Mouse (Mus musculus): ENCODE results near the gene Ptgdr2.
A peak's percentile ranks its signal among the peaks of the same experiment; 100 is the strongest.

Gene Ptgdr2

DNA sequence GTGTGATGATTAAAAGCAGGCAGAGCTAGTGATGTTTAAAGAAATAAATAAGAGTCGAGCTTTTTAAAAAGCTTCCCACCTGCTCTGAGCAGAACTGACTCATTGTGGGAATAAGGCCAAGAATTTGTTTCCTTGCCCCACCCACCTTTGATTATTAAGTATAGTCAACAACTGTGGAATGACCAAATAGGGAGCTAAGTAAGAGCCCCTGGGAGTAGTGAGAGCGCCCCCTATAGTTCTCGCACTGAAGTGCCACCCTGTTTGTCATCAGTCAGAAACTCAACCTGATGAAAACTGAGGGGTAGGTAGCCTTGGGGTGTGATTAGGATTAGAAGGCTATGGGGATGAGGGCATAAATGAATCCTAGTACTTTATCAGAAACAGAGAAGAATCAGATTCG is 39.4 kb downstream of the Ptgdr2 start:
- DNase-seq (ENCODE audit: low spot score) = no peak

DNA sequence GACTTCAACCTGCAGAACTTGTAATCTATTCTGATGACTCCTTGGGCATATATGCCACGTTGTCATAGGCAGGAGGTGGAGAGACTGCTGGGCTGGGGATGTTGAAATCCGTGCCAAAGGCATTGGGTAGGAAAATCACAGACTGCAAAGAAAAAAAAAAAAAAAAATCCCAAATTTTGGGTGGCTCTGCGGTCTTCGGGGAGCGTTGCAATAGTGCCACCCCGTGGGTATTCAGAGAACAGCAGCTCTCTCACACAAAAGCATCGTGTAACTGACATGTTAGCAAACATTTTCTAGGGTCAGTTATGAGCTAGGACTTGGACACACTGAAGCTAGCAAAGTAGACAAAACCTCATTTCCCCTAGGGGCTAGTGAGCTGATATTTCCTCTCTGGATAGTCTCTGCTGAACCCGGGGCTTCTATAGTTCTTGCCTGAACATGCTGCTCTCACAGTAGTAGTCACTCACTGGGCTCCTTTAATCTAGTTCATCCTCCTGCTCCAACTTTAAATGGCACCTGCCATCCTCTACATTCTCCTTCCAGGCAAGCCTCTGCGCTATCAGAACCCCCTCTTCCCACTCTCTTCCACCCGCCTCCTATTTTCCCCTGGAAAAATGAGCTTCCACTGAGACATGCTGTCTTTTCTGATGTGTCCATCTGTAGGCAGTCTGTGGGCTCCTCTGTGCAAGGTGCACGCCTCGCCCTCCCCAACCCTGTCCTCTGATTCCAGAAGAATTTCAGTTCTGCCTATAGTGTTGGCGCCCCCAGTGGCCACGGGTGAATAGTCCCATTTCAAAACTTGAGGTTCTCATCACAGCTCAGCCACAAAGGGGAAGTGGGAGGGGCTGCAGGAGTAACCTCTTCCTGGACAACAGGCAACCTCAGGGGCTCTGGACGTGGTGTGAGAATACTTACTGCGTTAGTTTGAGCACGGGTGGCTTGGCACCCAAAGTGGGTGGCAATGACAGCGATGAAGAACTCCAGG is 42.5 kb downstream of the Ptgdr2 start:
- DNase-seq (ENCODE audit: low spot score) = peak; percentile 68

DNA sequence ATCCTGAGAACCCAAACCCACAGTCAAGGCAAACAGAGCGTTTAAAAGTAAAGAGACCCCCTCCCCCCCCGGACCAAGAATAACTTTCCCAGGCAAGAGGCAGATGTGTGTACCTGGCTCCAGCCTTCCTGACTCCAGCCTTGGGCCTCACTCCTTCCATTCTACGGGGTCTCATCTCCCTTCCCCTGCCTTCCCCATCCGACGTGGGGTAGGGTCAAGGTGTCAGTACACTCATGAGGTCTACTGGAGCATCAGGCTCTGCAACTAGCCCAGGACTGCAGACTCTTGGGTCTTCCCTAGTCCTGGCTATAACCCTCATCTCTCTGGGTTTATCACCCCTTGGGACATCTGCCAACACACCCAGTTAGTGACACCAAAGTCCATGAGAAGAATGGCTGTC is 43.2 kb downstream of the Ptgdr2 start:
- DNase-seq (ENCODE audit: low spot score) = no peak

DNA sequence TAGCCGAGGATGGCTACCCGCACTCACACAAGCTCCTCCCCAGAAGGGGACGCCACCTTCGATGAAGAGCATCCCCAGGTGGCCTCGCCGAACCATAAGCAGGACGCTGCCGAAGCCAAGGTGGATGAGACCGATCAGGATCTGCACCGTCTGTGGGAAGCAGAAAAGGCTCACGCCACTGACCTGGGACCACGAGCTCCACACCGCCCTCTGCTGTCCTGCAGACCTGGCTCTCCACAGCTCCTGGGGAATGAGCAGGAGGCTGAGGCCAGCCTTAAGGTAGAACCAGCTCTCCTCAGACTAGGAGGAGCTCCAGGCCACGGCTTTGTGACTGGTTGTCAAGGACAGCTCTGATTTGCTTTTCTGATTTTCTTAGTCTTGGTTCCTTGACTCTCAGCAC is 46.2 kb downstream of the Ptgdr2 start:
- DNase-seq (ENCODE audit: low spot score) = no peak

DNA sequence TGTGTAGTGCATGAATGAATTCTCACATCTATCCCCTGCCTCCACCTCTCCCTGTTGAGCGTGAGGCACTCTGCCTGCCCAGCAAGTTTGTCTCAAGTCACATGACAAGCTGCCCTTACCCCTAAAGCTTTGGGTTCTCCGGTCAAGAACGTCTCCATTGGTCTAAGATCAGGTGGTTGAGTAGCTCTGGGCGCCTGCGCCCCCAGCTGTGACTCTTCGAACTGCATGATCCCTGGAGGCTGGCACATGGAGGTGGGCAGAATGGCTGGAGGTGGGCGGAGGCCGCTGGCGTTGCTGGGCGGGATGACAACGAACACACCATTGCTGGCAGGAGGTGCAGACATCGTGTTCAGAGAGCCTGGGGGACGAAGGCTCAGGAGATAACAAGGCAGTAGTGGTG is 47.6 kb downstream of the Ptgdr2 start:
- DNase-seq (ENCODE audit: low spot score) = no peak

DNA sequence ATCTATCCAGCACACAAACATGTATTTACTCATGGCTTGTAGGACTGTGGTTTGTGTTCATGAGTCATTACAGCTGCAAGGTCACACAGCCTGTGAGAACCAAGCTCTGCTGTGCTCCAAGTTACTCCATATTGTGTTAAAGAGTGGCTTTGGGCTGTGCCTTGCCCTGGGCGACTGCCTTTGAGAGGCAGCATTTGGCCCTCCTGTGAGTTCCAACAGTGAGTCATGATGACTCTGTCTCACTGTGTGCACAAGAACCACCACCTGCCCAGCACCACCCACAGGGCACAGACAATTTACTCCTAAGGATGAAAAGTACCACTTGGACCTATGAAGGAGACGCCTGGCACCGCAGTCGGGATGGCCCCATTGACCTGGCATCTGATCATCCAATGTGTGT is 48.9 kb downstream of the Ptgdr2 start:
- DNase-seq (ENCODE audit: low spot score) = no peak

DNA sequence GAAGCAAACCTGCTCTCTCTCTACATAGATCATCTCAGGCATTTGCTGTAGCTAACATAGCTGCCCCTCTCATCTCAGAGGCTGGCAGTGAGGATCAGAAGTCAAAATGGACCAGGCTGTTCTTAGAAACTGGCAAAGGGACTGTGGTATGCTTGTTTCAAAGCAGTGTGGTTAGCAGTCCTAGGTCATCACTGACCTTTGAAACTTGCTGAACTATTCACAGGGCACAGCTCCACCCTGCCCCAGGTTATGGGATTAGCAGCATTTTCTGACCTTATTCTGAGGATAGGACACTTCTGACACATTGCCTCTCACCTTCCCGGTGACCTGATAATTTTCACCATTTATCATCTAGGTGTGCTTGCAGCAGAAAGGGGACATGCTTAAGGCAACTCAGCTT is 51.6 kb downstream of the Ptgdr2 start:
- DNase-seq (ENCODE audit: low spot score) = no peak

DNA sequence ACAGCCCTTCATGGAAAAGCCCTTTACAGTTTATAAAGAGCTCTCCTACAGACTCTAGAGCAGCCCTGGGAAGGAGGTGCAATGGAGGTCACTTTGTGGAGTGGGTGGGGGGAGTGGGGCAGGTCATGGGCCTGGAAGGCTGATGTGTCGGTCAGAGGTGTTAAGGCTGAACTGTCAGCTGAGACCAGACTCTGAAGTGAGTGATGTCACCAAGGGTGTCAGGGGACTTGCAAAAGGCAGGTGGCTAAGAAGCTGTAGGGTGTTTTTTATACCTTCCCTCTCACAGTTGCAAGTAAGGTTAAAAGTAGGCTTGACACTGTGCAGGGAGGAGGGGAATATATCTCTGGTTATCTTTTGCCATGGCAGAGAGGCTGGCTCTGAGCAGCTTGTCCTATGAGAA is 53.8 kb downstream of the Ptgdr2 start:
- DNase-seq (ENCODE audit: low spot score) = no peak

DNA sequence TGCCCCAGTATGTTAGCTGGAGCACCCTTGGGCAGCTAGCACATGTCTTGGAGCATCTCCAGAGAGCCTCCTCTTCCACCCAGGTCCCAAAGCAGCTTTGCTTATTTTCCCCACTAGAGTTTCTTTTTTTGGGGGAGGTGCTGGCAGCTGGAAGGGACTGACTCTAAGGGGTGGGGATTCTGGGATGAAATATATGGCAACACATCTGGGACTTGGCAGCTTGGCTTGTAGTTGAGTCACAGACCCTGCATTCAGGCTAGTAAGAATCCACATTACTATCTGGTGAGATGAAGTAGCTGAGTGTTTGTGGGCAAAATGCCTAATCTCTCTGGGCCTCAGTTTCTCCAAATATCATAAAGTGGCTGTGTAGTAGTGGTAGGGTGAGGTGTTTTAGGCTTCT is 55.0 kb downstream of the Ptgdr2 start:
- no peak for DNase-seq (ENCODE audit: low spot score)
